Mouse (Mus musculus) megakaryocyte, embryonic 14.5 days (primary cell): ENCODE results near the gene Mif.

Experiments
- FLI1 ChIP-seq: IDR thresholded peaks from 2 replicates; pipeline ENCODE4 v1.6.1; 2012; ENCODE audit warnings: low read length, inconsistent platforms, mixed read lengths
- GATA1 ChIP-seq: IDR thresholded peaks from 3 replicates; pipeline ENCODE4 v1.6.1; 2012; ENCODE audit warnings: mixed read lengths, low read length, inconsistent platforms, borderline replicate concordance

GRCm38 (mm10) chr10:75889406-75890153 lies 29.5 kb upstream of the Mif start:
- no peak for TF ChIP-seq GATA1
- TF ChIP-seq FLI1, result no peak
